8 mouse cellular contexts compared by ENCODE assay signal in the genomic region with DNA sequence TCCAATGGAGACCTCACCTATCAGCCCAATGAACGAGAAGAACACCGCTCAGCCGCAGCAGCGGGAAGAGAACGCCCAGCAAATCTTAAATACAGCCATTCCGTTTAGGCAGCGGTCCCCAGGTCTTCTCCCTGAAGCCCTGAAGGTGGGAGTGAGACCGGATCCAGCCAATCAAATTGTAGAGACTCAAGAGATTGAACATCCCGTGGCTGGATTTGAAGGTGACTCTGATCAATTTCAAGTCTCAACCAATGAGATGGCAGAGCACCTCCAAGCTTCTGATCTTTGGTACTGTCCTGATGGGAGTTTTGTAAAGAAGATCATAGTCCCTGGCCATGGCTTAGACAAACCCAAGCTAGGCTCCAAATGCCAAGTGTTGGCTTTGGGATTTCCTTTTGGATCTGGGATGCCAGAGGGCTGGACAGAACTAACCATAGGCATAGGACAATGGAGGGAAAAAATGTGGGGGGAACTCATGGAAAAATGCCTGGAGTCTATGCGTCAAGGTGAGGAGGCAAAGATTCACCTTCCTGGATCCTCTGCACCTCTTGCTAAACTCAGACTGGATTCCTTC. TPM values are rescaled to one million over a fixed set of nuclear protein-coding genes. Genes with fewer than 3 reads are reported as not detected.
A peak's percentile ranks its signal among the peaks of the same experiment; 100 is the strongest.
DNase-seq lines count a peak whose midpoint lies in the region; ATAC-seq and TF ChIP-seq lines count a peak whose summit lies in the region.

No protein-coding gene starts in this region.

- H3K9ac ChIP-seq in ES-E14 (ENCODE audit: insufficient read depth, low read depth, low read length, poor library complexity, severe bottlenecking), result peak overlapping the region; percentile 61; the same call in 1 of the 2 replicates
- H3K9ac ChIP-seq in forebrain, embryonic 16.5 days (replicated peaks; ENCODE audit: low read depth, low read length), result no peak overlapping the region
- peak overlapping the region; percentile 64; the same call in 1 of the 2 replicates for H3K9ac ChIP-seq in liver, postnatal 0 days (replicated peaks)

- H3K9me3 ChIP-seq in heart, embryonic 10.5 days, result no peaks in the 10 kb centered on the region
- no peaks in the 10 kb centered on the region for H3K9me3 ChIP-seq in ES-E14 (ENCODE audit: control insufficient read depth, insufficient read depth, low read depth, low read length)
- no peaks in the 10 kb centered on the region for H3K9me3 ChIP-seq in forebrain, embryonic 16.5 days (ENCODE audit: control insufficient read depth, low read length)
- H3K9me3 ChIP-seq in liver, postnatal 0 days (ENCODE audit: low read length), result no peaks in the 10 kb centered on the region

- peak overlapping the region; percentile 74 for H3K4me3 ChIP-seq in heart, embryonic 10.5 days
- H3K4me3 ChIP-seq in ES-E14 (ENCODE audit: insufficient read depth in 1 of 2, low read depth in 1 of 2, low read length in 2 of 2, poor library complexity in 1 of 2, severe bottlenecking in 1 of 2), result peak overlapping the region; percentile 69 to 80
- peak overlapping the region; percentile 50 for H3K4me3 ChIP-seq in forebrain, embryonic 16.5 days (replicated peaks; ENCODE audit: low read length)
- peak overlapping the region; percentile 52 for H3K4me3 ChIP-seq in liver, postnatal 0 days (ENCODE audit: low read depth, low read length)
- no peak overlapping the region for H3K4me3 ChIP-seq in thymus, adult 2 months (ENCODE audit: control insufficient read depth, insufficient read depth, low read length)

- H3K27me3 ChIP-seq in heart, embryonic 10.5 days (ENCODE audit: insufficient read depth, poor library complexity, severe bottlenecking), result no peaks in the 10 kb centered on the region
- no peaks in the 10 kb centered on the region for H3K27me3 ChIP-seq in forebrain, embryonic 16.5 days (replicated peaks; ENCODE audit: control insufficient read depth, insufficient read depth, low read length)
- no peaks in the 10 kb centered on the region for H3K27me3 ChIP-seq in liver, postnatal 0 days (ENCODE audit: insufficient read depth, low read length)
- H3K27me3 ChIP-seq in thymus, adult 2 months (ENCODE audit: control insufficient read depth, insufficient read depth, low read length), result no peaks in the 10 kb centered on the region

- ATAC-seq in forebrain, embryonic 16.5 days, result no peak
- ATAC-seq in liver, postnatal 0 days, result no peak

- H3K27ac ChIP-seq in heart, embryonic 10.5 days, result peak overlapping the region; percentile 90
- no peak overlapping the region for H3K27ac ChIP-seq in ES-E14 (ENCODE audit: insufficient read depth, low read depth, low read length, poor library complexity, severe bottlenecking)
- no peak overlapping the region for H3K27ac ChIP-seq in forebrain, embryonic 16.5 days (ENCODE audit: low read length)
- H3K27ac ChIP-seq in liver, postnatal 0 days (ENCODE audit: low read depth), result 0 out of 2 replicates have a peak overlapping the region, but pooled peaks have one; percentile 16
- no peak overlapping the region for H3K27ac ChIP-seq in thymus, adult 2 months (ENCODE audit: control insufficient read depth, insufficient read depth, low read length)

- 42% methylated on average over 10 of the region's 10 CpGs for WGBS in heart, embryonic 10.5 days
- 48% methylated on average over 10 of the region's 10 CpGs for WGBS in forebrain, embryonic 16.5 days
- 52% methylated on average over 10 of the region's 10 CpGs for WGBS in liver, postnatal 0 days (ENCODE audit: insufficient replicate concordance)
- 77% methylated on average over 10 of the region's 10 CpGs for WGBS in thymus, adult 2 months

- TF ChIP-seq POLR2A in thymus, adult 2 months (IDR thresholded peaks at IDR 0.05; ENCODE audit: control insufficient read depth, extremely low read depth, insufficient read depth, low read length, poor library complexity), result no peak

- TF ChIP-seq CTCF in liver, postnatal 0 days (IDR thresholded peaks at IDR 0.05; ENCODE audit: low read depth), result no peak
- TF ChIP-seq CTCF in thymus, adult 2 months (IDR thresholded peaks at IDR 0.05; ENCODE audit: borderline replicate concordance, control insufficient read depth, extremely low read depth, insufficient read depth, low read length, poor library complexity), result no peak

- in situ Hi-C loops in ES-E14 (cut with MboI; ENCODE audit: low sequenced_read_pairs in 2 of 2, unreplicated experiment in 2 of 2), result no loop called here

- no peak for TF ChIP-seq EP300 in liver, postnatal 0 days (IDR thresholded peaks at IDR 0.05; ENCODE audit: low read depth)

- no peak for DNase-seq in heart, embryonic 10.5 days (ENCODE audit: low spot score)
- no peak for DNase-seq in heart, adult 9 months (ENCODE audit: low spot score in 2 of 2)
- no peak for DNase-seq in ES-E14 (ENCODE audit: low read depth, low spot score)
- DNase-seq in liver, postnatal 0 days, result no peak
- no peak for DNase-seq in T-cell, adult 2 months (ENCODE audit: low spot score)
- no peak for DNase-seq in left cerebral cortex, adult 8-10 months (ENCODE audit: low spot score in 2 of 2)
- DNase-seq in thymus, adult 2 months, result no peak

- H3K4me1 ChIP-seq in heart, embryonic 10.5 days, result peaks cover 36% of the 10 kb centered on the region
- H3K4me1 ChIP-seq in ES-E14 (ENCODE audit: control insufficient read depth in 2 of 2, insufficient read depth in 2 of 2, low read length in 2 of 2, poor library complexity in 1 of 2), result peaks cover 0 to 11% of the 10 kb centered on the region in 2 experiments; a peak in 2 of 4 replicates
- peaks cover 38% of the 10 kb centered on the region for H3K4me1 ChIP-seq in forebrain, embryonic 16.5 days (replicated peaks; ENCODE audit: control insufficient read depth, insufficient read depth, low read length)
- peaks cover 44% of the 10 kb centered on the region for H3K4me1 ChIP-seq in liver, postnatal 0 days (ENCODE audit: insufficient read depth)
- H3K4me1 ChIP-seq in thymus, adult 2 months (replicated peaks; ENCODE audit: control insufficient read depth, insufficient read depth, low read length), result peaks cover 27% of the 10 kb centered on the region

- H3K36me3 ChIP-seq in heart, embryonic 10.5 days, result peaks cover 24% of the 10 kb centered on the region
- H3K36me3 ChIP-seq in ES-E14 (ENCODE audit: control insufficient read depth, insufficient read depth, low read length, poor library complexity, severe bottlenecking), result peaks cover 14% of the 10 kb centered on the region
- peaks cover 2% of the 10 kb centered on the region; the same call in 1 of the 2 replicates for H3K36me3 ChIP-seq in forebrain, embryonic 16.5 days (ENCODE audit: control insufficient read depth, insufficient read depth)
- peaks cover 3% of the 10 kb centered on the region for H3K36me3 ChIP-seq in liver, postnatal 0 days (replicated peaks; ENCODE audit: insufficient read depth, low read length)
- H3K36me3 ChIP-seq in thymus, adult 2 months (ENCODE audit: control insufficient read depth, insufficient read depth, low read length), result no peaks in the 10 kb centered on the region

- H3K4me2 ChIP-seq in forebrain, embryonic 16.5 days (ENCODE audit: low read length), result peak overlapping the region; percentile 67
- peak overlapping the region; percentile 80 for H3K4me2 ChIP-seq in liver, postnatal 0 days (ENCODE audit: low read depth, low read length)

TF ChIP-seq in ES-E14, 5 proteins besides CTCF, POLR2A, EP300 and RAD21 (continues in another document):
- TF ChIP-seq CHD2 (IDR thresholded peaks at IDR 0.05; ENCODE audit: low read depth, low read length) (no peak), ZC3H11A (IDR thresholded peaks at IDR 0.05; ENCODE audit: borderline replicate concordance, low read depth, low read length) (no peak), ZNF384 (IDR thresholded peaks at IDR 0.05; ENCODE audit: low read depth, low read length) (no peak), MAFK (IDR thresholded peaks at IDR 0.05; ENCODE audit: insufficient read depth, low read depth, low read length) (no peak)

RNA-seq across cellular contexts. Expression of a gene that starts 0.8 kb away (rescaled TPM):
- 12.6 TPM in 2 replicates for polyA plus RNA-seq in heart, embryonic 10.5 days (2016; fragmentation: Nextera tagmentation; extraction: Ambion mirVana)
- total RNA-seq in ES-E14 (2012; rRNA removed), result 4.4 and 7.5 TPM in 2 replicates
- 14.6 and 16.7 TPM in 2 replicates for polyA plus RNA-seq in forebrain, embryonic 16.5 days (2015; fragmentation: Nextera tagmentation; extraction: Ambion mirVana)
- polyA plus RNA-seq in liver, postnatal 0 days (2015; fragmentation: Nextera tagmentation; extraction: Ambion mirVana), result 5.6 and 5.8 TPM in 2 replicates
- total RNA-seq in left cerebral cortex, adult 8-10 months (2022), result 10 to 100 TPM; 12.5 to 16.7 (median 14.8) TPM
- polyA plus RNA-seq in thymus, adult 2 months (2012; rRNA removed), result 3.4 and 5.8 TPM in 2 replicates

RNA-seq across cellular contexts. Expression of a gene that starts 1.6 kb away (rescaled TPM):
- 74.0 and 76.8 TPM in 2 replicates for polyA plus RNA-seq in heart, embryonic 10.5 days (2016; fragmentation: Nextera tagmentation; extraction: Ambion mirVana)
- 55.7 and 86.7 TPM in 2 replicates for total RNA-seq in ES-E14 (2012; rRNA removed)
- polyA plus RNA-seq in forebrain, embryonic 16.5 days (2015; fragmentation: Nextera tagmentation; extraction: Ambion mirVana), result 111 and 119 TPM in 2 replicates
- polyA plus RNA-seq in liver, postnatal 0 days (2015; fragmentation: Nextera tagmentation; extraction: Ambion mirVana), result 12.9 and 13.0 TPM in 2 replicates
- total RNA-seq in left cerebral cortex, adult 8-10 months (2022), result 10 to 100 TPM; 46.3 to 56.8 (median 53.7) TPM
- 160 and 169 TPM in 2 replicates for polyA plus RNA-seq in thymus, adult 2 months (2012; rRNA removed)

RNA-seq across cellular contexts. Expression of a gene that starts 16.0 kb away (rescaled TPM):
- 0.11 TPM in 1 of 2 replicates, not detected in the other for polyA plus RNA-seq in heart, embryonic 10.5 days (2016; fragmentation: Nextera tagmentation; extraction: Ambion mirVana)
- total RNA-seq in ES-E14 (2012; rRNA removed), result 0.13 and 0.16 TPM in 2 replicates
- 5.0 and 10.4 TPM in 2 replicates for polyA plus RNA-seq in forebrain, embryonic 16.5 days (2015; fragmentation: Nextera tagmentation; extraction: Ambion mirVana)
- polyA plus RNA-seq in liver, postnatal 0 days (2015; fragmentation: Nextera tagmentation; extraction: Ambion mirVana), result 0.05 TPM in 1 of 2 replicates, not detected in the other
- total RNA-seq in left cerebral cortex, adult 8-10 months (2022), result 100 to 1,000 TPM in 3 of 4 experiments, 10 to 100 TPM in 1; 90.1 to 149 (median 116) TPM
- polyA plus RNA-seq in thymus, adult 2 months (2012; rRNA removed), result 361 and 385 TPM in 2 replicates

RNA-seq across cellular contexts. Expression of a gene that starts 17.0 kb away (rescaled TPM):
- polyA plus RNA-seq in heart, embryonic 10.5 days (2016; fragmentation: Nextera tagmentation; extraction: Ambion mirVana), result 24.3 and 27.5 TPM in 2 replicates
- total RNA-seq in ES-E14 (2012; rRNA removed), result 13.6 and 26.4 TPM in 2 replicates
- 16.2 and 17.7 TPM in 2 replicates for polyA plus RNA-seq in forebrain, embryonic 16.5 days (2015; fragmentation: Nextera tagmentation; extraction: Ambion mirVana)
- polyA plus RNA-seq in liver, postnatal 0 days (2015; fragmentation: Nextera tagmentation; extraction: Ambion mirVana), result 19.3 and 19.8 TPM in 2 replicates
- 10 to 100 TPM; 38.1 to 48.6 (median 45.4) TPM for total RNA-seq in left cerebral cortex, adult 8-10 months (2022)
- 116 and 120 TPM in 2 replicates for polyA plus RNA-seq in thymus, adult 2 months (2012; rRNA removed)

RNA-seq across cellular contexts. Expression of a gene that starts 25.0 kb away (rescaled TPM):
- 0.04 and 0.07 TPM in 2 replicates for polyA plus RNA-seq in heart, embryonic 10.5 days (2016; fragmentation: Nextera tagmentation; extraction: Ambion mirVana)
- total RNA-seq in ES-E14 (2012; rRNA removed), result 0.18 and 0.26 TPM in 2 replicates
- polyA plus RNA-seq in forebrain, embryonic 16.5 days (2015; fragmentation: Nextera tagmentation; extraction: Ambion mirVana), result 0.08 and 0.09 TPM in 2 replicates
- polyA plus RNA-seq in liver, postnatal 0 days (2015; fragmentation: Nextera tagmentation; extraction: Ambion mirVana), result 0.36 TPM in 2 replicates
- total RNA-seq in left cerebral cortex, adult 8-10 months (2022), result 1 to 10 TPM; 2.5 to 3.1 (median 2.8) TPM
- polyA plus RNA-seq in thymus, adult 2 months (2012; rRNA removed), result 4.5 and 5.7 TPM in 2 replicates

Comparison
In these comparisons a context has a peak if more than half of its experiments do, and no peak if none do; other contexts are left out.
1. H3K27ac ChIP-seq: peak in heart, embryonic 10.5 days (single experiment) and liver, postnatal 0 days (single experiment); none in ES-E14 (single experiment), forebrain, embryonic 16.5 days (single experiment) and thymus, adult 2 months (single experiment).
2. RNA of a gene that starts 16.0 kb away (polyA plus RNA-seq): 361 to 385 TPM in thymus, adult 2 months; 5.0 to 10.4 TPM in forebrain, embryonic 16.5 days, 0.11 TPM in heart, embryonic 10.5 days and 0.05 TPM in liver, postnatal 0 days; every median in the first group is over 10 times any median in the second.